Mouse (Mus musculus) naive thymus-derived CD4-positive, alpha-beta T cell, adult 2 months (primary cell): ENCODE measurements around the gene Gart.

ENCODE experiments used
- DNase-seq: peaks from one replicate; pipeline ENCODE4 v3.0.0-alpha.2; 2011; ENCODE audit warnings: low read depth

Gart gene

GRCm38 (mm10) chr16:91646681-91647419, at the start of gene Gart:
Gart (minus strand) TSS chr16:91646952.
- DNase-seq = peak; percentile 92

- DNase-seq = no peak
These were observed 48.5 kb upstream of the Gart start for GRCm38 (mm10) chr16:91695108-91695755.

- DNase-seq = peak; percentile 78
These were observed 47.8 kb upstream of the Gart start for GRCm38 (mm10) chr16:91694455-91695084.

- peak; percentile 37 for DNase-seq
These were observed 43.0 kb upstream of the Gart start for GRCm38 (mm10) chr16:91689791-91690190.

GRCm38 (mm10) chr16:91688619-91689334, 42.0 kb upstream of the Gart start, which contains the start of gene Donson:
Donson (minus strand) TSS chr16:91688770.
- DNase-seq = peak; percentile 97

GRCm38 (mm10) chr16:91688023-91688618, 41.4 kb upstream of the Gart start:
- DNase-seq = no peak

GRCm38 (mm10) chr16:91686369-91686768, 39.6 kb upstream of the Gart start:
- no peak for DNase-seq

GRCm38 (mm10) chr16:91685526-91685925, 38.8 kb upstream of the Gart start:
- DNase-seq = peak; percentile 91

- no peak for DNase-seq
These were observed 33.9 kb upstream of the Gart start for GRCm38 (mm10) chr16:91680656-91681055.

GRCm38 (mm10) chr16:91678147-91678911, 31.6 kb upstream of the Gart start:
- DNase-seq = no peak

- no peak for DNase-seq
These were observed 27.7 kb upstream of the Gart start for GRCm38 (mm10) chr16:91674500-91674899.

- DNase-seq = no peak
These were observed 17.0 kb upstream of the Gart start for GRCm38 (mm10) chr16:91663795-91664194.

- DNase-seq = no peak
These were observed 15.6 kb upstream of the Gart start for GRCm38 (mm10) chr16:91662336-91662735.

- no peak for DNase-seq
These were observed 14.6 kb upstream of the Gart start for GRCm38 (mm10) chr16:91661397-91661796.

- no peak for DNase-seq
These were observed 13.0 kb upstream of the Gart start for GRCm38 (mm10) chr16:91659798-91660197.

- no peak for DNase-seq
These were observed 11.7 kb upstream of the Gart start for GRCm38 (mm10) chr16:91658471-91658870.

GRCm38 (mm10) chr16:91657285-91657684, 10.5 kb upstream of the Gart start:
- DNase-seq = no peak

GRCm38 (mm10) chr16:91655285-91655684, 8.5 kb upstream of the Gart start:
- no peak for DNase-seq

- no peak for DNase-seq
These were observed 5.4 kb upstream of the Gart start for GRCm38 (mm10) chr16:91652191-91652590.

- no peak for DNase-seq
These were observed 3.0 kb upstream of the Gart start for GRCm38 (mm10) chr16:91649781-91650180.

GRCm38 (mm10) chr16:91649246-91649645, 2.5 kb upstream of the Gart start:
- no peak for DNase-seq
